In the genomic region with DNA sequence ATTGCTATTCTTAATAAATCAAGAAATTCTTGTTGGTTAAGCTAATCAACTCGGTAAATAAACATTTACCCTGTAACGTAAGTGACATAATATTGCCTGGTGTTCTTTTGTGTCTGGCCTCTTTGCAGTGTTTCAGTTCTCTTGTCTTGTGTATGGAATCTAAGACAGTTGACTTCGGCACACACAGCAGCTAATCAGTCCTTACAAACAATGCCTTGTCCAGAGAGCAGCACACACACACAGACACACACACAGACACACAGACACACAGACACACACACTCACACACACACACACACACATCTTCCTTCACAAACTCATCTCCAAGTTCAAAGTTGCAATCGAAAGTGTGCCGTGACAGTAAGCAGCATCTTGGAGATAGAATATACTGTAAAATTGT, we compare ENCODE assay signal across 17 mouse cellular contexts.
DNase-seq lines count a peak whose midpoint lies in the region; ATAC-seq and TF ChIP-seq lines count a peak whose summit lies in the region.
"Had no signal": no experiment of that assay in that cellular context is flagged by ENCODE, and none has a peak within 500 bp of the region (broad histone marks: within the 10 kb centered on the region; RNA-seq: fewer than 3 reads in every experiment).

No protein-coding gene starts in this region.

- peak overlapping the region; percentile 92 for H3K27ac ChIP-seq in cerebellum, adult 2 months (ENCODE audit: insufficient read depth, low read length)
- H3K27ac ChIP-seq in forebrain, embryonic 14.5 days (ENCODE audit: low read depth, low read length), result peak overlapping the region; percentile 58; the same call in 1 of the 2 replicates
- no peak overlapping the region for H3K27ac ChIP-seq in forebrain, embryonic 11.5 days (ENCODE audit: low read depth, low read length)
- H3K27ac ChIP-seq in hindbrain, postnatal 0 days, result peak overlapping the region; percentile 58; the same call in 1 of the 2 replicates
- H3K27ac ChIP-seq in hindbrain, embryonic 14.5 days, result no peak overlapping the region
- H3K27ac ChIP-seq in forebrain, postnatal 0 days (ENCODE audit: low read depth, low read length), result peak overlapping the region; percentile 72
- H3K27ac ChIP-seq: embryonic facial prominence, embryonic 13.5 days; intestine, embryonic 15.5 days; limb, embryonic 10.5 days; liver, embryonic 15.5 days had no signal

- no peak for ATAC-seq in forebrain, embryonic 14.5 days
- ATAC-seq in forebrain, embryonic 11.5 days (replicated peaks; ENCODE audit: low FRiP score), result no peak
- ATAC-seq in hindbrain, postnatal 0 days, result no peak
- no peak for ATAC-seq in hindbrain, embryonic 14.5 days (ENCODE audit: low FRiP score)
- no peak for ATAC-seq in forebrain, postnatal 0 days
- no peak for ATAC-seq in monocyte, adult 5-6 weeks (replicated peaks; ENCODE audit: insufficient number of reproducible peaks, low FRiP score, low TSS enrichment, poor library complexity, severe bottlenecking)

- peak overlapping the region; percentile 24; the same call in 1 of the 2 replicates for H3K4me2 ChIP-seq in forebrain, embryonic 14.5 days (ENCODE audit: low read length)
- no peak overlapping the region for H3K4me2 ChIP-seq in forebrain, embryonic 11.5 days (ENCODE audit: low read depth, low read length, severe bottlenecking)
- H3K4me2 ChIP-seq in hindbrain, postnatal 0 days (ENCODE audit: low read depth, low read length), result peak overlapping the region; percentile 40
- H3K4me2 ChIP-seq in hindbrain, embryonic 14.5 days (replicated peaks), result no peak overlapping the region
- peak overlapping the region; percentile 19 for H3K4me2 ChIP-seq in forebrain, postnatal 0 days (ENCODE audit: low read depth)
- H3K4me2 ChIP-seq: embryonic facial prominence, embryonic 13.5 days; heart, embryonic 11.5 days; intestine, embryonic 15.5 days; liver, embryonic 15.5 days had no signal

- H3K9ac ChIP-seq in forebrain, embryonic 14.5 days (ENCODE audit: low read length), result peak overlapping the region; percentile 40; the same call in 1 of the 2 replicates
- H3K9ac ChIP-seq in forebrain, embryonic 11.5 days (ENCODE audit: low read length), result no peak overlapping the region
- peak overlapping the region; percentile 37 for H3K9ac ChIP-seq in hindbrain, postnatal 0 days (replicated peaks; ENCODE audit: low read length)
- H3K9ac ChIP-seq in hindbrain, embryonic 14.5 days, result no peak overlapping the region; the same call in 1 of the 2 replicates
- peak overlapping the region; percentile 39 for H3K9ac ChIP-seq in forebrain, postnatal 0 days
- H3K9ac ChIP-seq: embryonic facial prominence, embryonic 13.5 days; intestine, embryonic 15.5 days; liver, embryonic 15.5 days had no signal

- H3K27me3 ChIP-seq in cerebellum, adult 2 months (ENCODE audit: control insufficient read depth, insufficient read depth, low read length), result no peaks in the 10 kb centered on the region
- H3K27me3 ChIP-seq in forebrain, embryonic 14.5 days (replicated peaks; ENCODE audit: control insufficient read depth, insufficient read depth, low read length), result no peaks in the 10 kb centered on the region
- no peaks in the 10 kb centered on the region for H3K27me3 ChIP-seq in forebrain, embryonic 11.5 days (ENCODE audit: control insufficient read depth, insufficient read depth, low read length)
- H3K27me3 ChIP-seq in hindbrain, postnatal 0 days (ENCODE audit: insufficient read depth, low read length), result no peaks in the 10 kb centered on the region
- H3K27me3 ChIP-seq in hindbrain, embryonic 14.5 days (ENCODE audit: control insufficient read depth, insufficient read depth, low read length), result no peaks in the 10 kb centered on the region
- H3K27me3 ChIP-seq in forebrain, postnatal 0 days (ENCODE audit: insufficient read depth, low read length), result no peaks in the 10 kb centered on the region
- H3K27me3 ChIP-seq: embryonic facial prominence, embryonic 13.5 days; intestine, embryonic 15.5 days; liver, embryonic 15.5 days had no signal

- H3K4me1 ChIP-seq in cerebellum, adult 2 months (ENCODE audit: control insufficient read depth, insufficient read depth, low read length), result peaks cover 7% of the 10 kb centered on the region; the same call in 1 of the 2 replicates
- H3K4me1 ChIP-seq in forebrain, embryonic 14.5 days (ENCODE audit: control insufficient read depth, insufficient read depth, low read length), result peaks cover 15% of the 10 kb centered on the region; the same call in 1 of the 2 replicates
- H3K4me1 ChIP-seq in forebrain, embryonic 11.5 days (replicated peaks; ENCODE audit: control insufficient read depth, insufficient read depth, low read length), result no peaks in the 10 kb centered on the region
- peaks cover 7% of the 10 kb centered on the region for H3K4me1 ChIP-seq in hindbrain, postnatal 0 days (ENCODE audit: insufficient read depth, low read length)
- peaks cover 30% of the 10 kb centered on the region for H3K4me1 ChIP-seq in hindbrain, embryonic 14.5 days (replicated peaks; ENCODE audit: control insufficient read depth, insufficient read depth, low read length)
- 0 out of 2 replicates have a peak, but pooled peaks cover 5% of the 10 kb centered on the region for H3K4me1 ChIP-seq in forebrain, postnatal 0 days (ENCODE audit: insufficient read depth)
- H3K4me1 ChIP-seq: liver, embryonic 15.5 days had no signal

- H3K4me3 ChIP-seq in cerebellum, adult 2 months (replicated peaks; ENCODE audit: insufficient read depth, low read depth, low read length), result peak overlapping the region; percentile 56
- H3K4me3 ChIP-seq in forebrain, embryonic 14.5 days (ENCODE audit: low read depth, low read length), result no peak overlapping the region
- no peak overlapping the region for H3K4me3 ChIP-seq in forebrain, embryonic 11.5 days (ENCODE audit: low read depth, low read length)
- H3K4me3 ChIP-seq in hindbrain, postnatal 0 days (ENCODE audit: low read length), result peak overlapping the region; percentile 16
- no peak overlapping the region for H3K4me3 ChIP-seq in hindbrain, embryonic 14.5 days (replicated peaks; ENCODE audit: low read length)
- no peak overlapping the region for H3K4me3 ChIP-seq in forebrain, postnatal 0 days (ENCODE audit: low read depth, low read length)
- H3K4me3 ChIP-seq: embryonic facial prominence, embryonic 13.5 days; erythroblast, embryonic 14.5 days; intestine, embryonic 15.5 days; limb, embryonic 10.5 days; liver, embryonic 15.5 days; midbrain, embryonic 10.5 days had no signal

- TF ChIP-seq CTCF in cerebellum, adult 2 months (IDR thresholded peaks at IDR 0.05; ENCODE audit: borderline replicate concordance, insufficient read depth, low read depth, low read length), result no peak
- no peak for TF ChIP-seq CTCF in hindbrain, postnatal 0 days (IDR thresholded peaks at IDR 0.05; ENCODE audit: low read depth)
- no peak for TF ChIP-seq CTCF in forebrain, postnatal 0 days (IDR thresholded peaks at IDR 0.05; ENCODE audit: low read depth)

- TF ChIP-seq POLR2A in cerebellum, adult 2 months (IDR thresholded peaks at IDR 0.05; ENCODE audit: borderline replicate concordance, insufficient read depth, low read length), result no peak

- no peaks in the 10 kb centered on the region for H3K36me3 ChIP-seq in forebrain, embryonic 14.5 days (ENCODE audit: control insufficient read depth, insufficient read depth, low read length)
- H3K36me3 ChIP-seq in forebrain, embryonic 11.5 days (ENCODE audit: control insufficient read depth, insufficient read depth, low read length), result no peaks in the 10 kb centered on the region
- H3K36me3 ChIP-seq in hindbrain, postnatal 0 days (ENCODE audit: insufficient read depth, low read length), result no peaks in the 10 kb centered on the region
- no peaks in the 10 kb centered on the region for H3K36me3 ChIP-seq in hindbrain, embryonic 14.5 days (replicated peaks; ENCODE audit: control insufficient read depth, insufficient read depth)
- H3K36me3 ChIP-seq in forebrain, postnatal 0 days (ENCODE audit: insufficient read depth), result no peaks in the 10 kb centered on the region
- H3K36me3 ChIP-seq: embryonic facial prominence, embryonic 13.5 days; intestine, embryonic 15.5 days; limb, embryonic 10.5 days; liver, embryonic 15.5 days; midbrain, embryonic 10.5 days had no signal

- 13% methylated on average over 5 of the region's 5 CpGs for WGBS in cerebellum, adult 2 months
- WGBS in forebrain, embryonic 14.5 days, result 50% methylated on average over 5 of the region's 5 CpGs
- 67% methylated on average over 5 of the region's 5 CpGs for WGBS in forebrain, embryonic 11.5 days
- WGBS in hindbrain, postnatal 0 days, result 58% methylated on average over 5 of the region's 5 CpGs
- WGBS in hindbrain, embryonic 14.5 days, result 69% methylated on average over 5 of the region's 5 CpGs
- WGBS in forebrain, postnatal 0 days, result 51% methylated on average over 5 of the region's 5 CpGs

- H3K9me3 ChIP-seq in forebrain, embryonic 14.5 days (replicated peaks; ENCODE audit: control insufficient read depth, low read length), result no peaks in the 10 kb centered on the region
- no peaks in the 10 kb centered on the region for H3K9me3 ChIP-seq in forebrain, embryonic 11.5 days (ENCODE audit: control insufficient read depth, low read length)
- H3K9me3 ChIP-seq in hindbrain, postnatal 0 days (ENCODE audit: low read length), result no peaks in the 10 kb centered on the region
- H3K9me3 ChIP-seq in hindbrain, embryonic 14.5 days (ENCODE audit: control insufficient read depth, low read length), result no peaks in the 10 kb centered on the region
- H3K9me3 ChIP-seq in forebrain, postnatal 0 days (ENCODE audit: low read length), result no peaks in the 10 kb centered on the region
- H3K9me3 ChIP-seq: embryonic facial prominence, embryonic 13.5 days; intestine, embryonic 15.5 days; limb, embryonic 10.5 days; liver, embryonic 15.5 days; midbrain, embryonic 10.5 days had no signal

- peak; percentile 48 to 55 for DNase-seq in cerebellum, adult 2 months
- DNase-seq in cerebellum, postnatal 4 days (ENCODE audit: low spot score in 2 of 2), result no peak
- DNase-seq in forebrain, embryonic 14.5 days (ENCODE audit: low spot score), result no peak
- DNase-seq in forebrain, embryonic 11.5 days (ENCODE audit: low spot score), result no peak
- DNase-seq in hindbrain, postnatal 0 days (ENCODE audit: low spot score), result no peak
- no peak for DNase-seq in hindbrain, embryonic 14.5 days (ENCODE audit: low spot score)
- no peak for DNase-seq in forebrain, postnatal 0 days
- DNase-seq: liver; right cerebral cortex, postnatal 14 days had no signal

Comparison
In these comparisons a context has a peak if more than half of its experiments do, and no peak if none do; other contexts are left out.
1. DNase-seq: peak in cerebellum, adult 2 months (2 of 2); none in cerebellum, postnatal 4 days (0 of 2), forebrain, embryonic 14.5 days (single experiment), forebrain, embryonic 11.5 days (single experiment), hindbrain, postnatal 0 days (single experiment), hindbrain, embryonic 14.5 days (single experiment) and forebrain, postnatal 0 days (single experiment).
2. H3K27ac ChIP-seq: peak in cerebellum, adult 2 months (single experiment), forebrain, embryonic 14.5 days (single experiment), hindbrain, postnatal 0 days (single experiment) and forebrain, postnatal 0 days (single experiment); none in forebrain, embryonic 11.5 days (single experiment) and hindbrain, embryonic 14.5 days (single experiment).
3. H3K4me3 ChIP-seq: peak in cerebellum, adult 2 months (single experiment) and hindbrain, postnatal 0 days (single experiment); none in forebrain, embryonic 14.5 days (single experiment), forebrain, embryonic 11.5 days (single experiment), hindbrain, embryonic 14.5 days (single experiment) and forebrain, postnatal 0 days (single experiment).
4. H3K4me2 ChIP-seq: peak in forebrain, embryonic 14.5 days (single experiment), hindbrain, postnatal 0 days (single experiment) and forebrain, postnatal 0 days (single experiment); none in forebrain, embryonic 11.5 days (single experiment) and hindbrain, embryonic 14.5 days (single experiment).
5. H3K9ac ChIP-seq: peak in forebrain, embryonic 14.5 days (single experiment), hindbrain, postnatal 0 days (single experiment) and forebrain, postnatal 0 days (single experiment); none in forebrain, embryonic 11.5 days (single experiment) and hindbrain, embryonic 14.5 days (single experiment).